Mouse (Mus musculus) T-helper 17 cell (primary cell): ENCODE results near the gene Vmn1r75.

Experiments
- in situ Hi-C, 2 experiments: fragments of 300-600 bp; cut with MboI, MseI; formaldehyde crosslinking; loops; 1 replicate in 1 of 2; 2 replicates in 1 of 2; pipeline ENCODE4 v1.15.1; 2025; ENCODE audit warnings: high pct_unique_total_duplicates in 2 of 2

Gene Vmn1r75

GRCm38 (mm10) chr7:11874330-11874729 lies at the start of gene Vmn1r75:
Gene Vmn1r75, plus strand, starts transcription at chr7:11874630.
- in situ Hi-C loops: no loop called here

- in situ Hi-C loops: no loop called here
These were observed 40.8 kb upstream of the Vmn1r75 start, which contains the start of gene Vmn1r74 for GRCm38 (mm10) chr7:11833680-11834079. Gene Vmn1r74, plus strand, starts transcription at chr7:11833980.
